Mouse (Mus musculus) cerebellum, adult 8-10 months (tissue): ENCODE data around the gene Tmem132d.

ENCODE experiments used
- DNase-seq: peaks from one replicate; pipeline ENCODE4 v3.0.0; 2022

Tmem132d gene

DNA sequence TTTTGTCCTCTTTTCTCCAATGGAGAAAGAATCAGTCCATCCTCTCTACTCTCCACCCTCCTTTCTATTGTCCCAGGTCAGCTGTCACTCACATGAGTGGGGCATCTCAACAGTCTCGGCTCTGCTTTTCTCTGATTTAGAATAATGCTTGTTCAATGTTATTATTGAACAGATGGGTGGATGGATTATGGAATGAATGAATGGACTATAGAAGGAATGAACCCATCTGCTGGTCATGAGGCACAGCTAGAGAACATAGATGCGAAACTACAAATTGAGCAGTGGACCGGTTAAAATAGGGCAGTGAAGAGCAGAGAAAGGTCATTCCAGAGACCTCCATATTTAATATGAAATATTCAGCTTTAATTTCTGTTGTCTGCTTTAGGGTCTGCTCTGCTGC, 514.5 kb downstream of the Tmem132d start:
- no peak for DNase-seq

- no peak for DNase-seq
These were observed 518.7 kb downstream of the Tmem132d start for GRCm38 (mm10) chr5:127914157-127914556.

DNA sequence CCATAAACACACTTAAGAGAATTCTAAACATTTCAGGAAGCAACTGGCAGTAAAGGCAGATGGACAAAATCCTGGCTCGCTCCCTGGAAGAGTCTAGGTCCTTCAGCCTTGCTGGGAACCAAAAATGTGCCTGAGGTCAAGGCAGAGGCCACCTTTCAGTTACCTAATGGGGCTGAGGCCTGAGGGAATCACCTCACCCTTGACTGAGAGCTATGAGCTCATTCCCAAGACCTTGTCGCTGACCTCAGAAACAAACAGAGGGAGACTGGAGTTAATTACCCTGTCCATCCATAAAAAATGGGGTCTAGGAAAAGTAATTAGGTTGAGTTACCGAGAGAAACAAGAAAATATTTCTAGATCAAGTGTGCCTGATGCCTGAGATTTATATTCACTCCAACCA, 521.3 kb downstream of the Tmem132d start:
- no peak for DNase-seq

DNA sequence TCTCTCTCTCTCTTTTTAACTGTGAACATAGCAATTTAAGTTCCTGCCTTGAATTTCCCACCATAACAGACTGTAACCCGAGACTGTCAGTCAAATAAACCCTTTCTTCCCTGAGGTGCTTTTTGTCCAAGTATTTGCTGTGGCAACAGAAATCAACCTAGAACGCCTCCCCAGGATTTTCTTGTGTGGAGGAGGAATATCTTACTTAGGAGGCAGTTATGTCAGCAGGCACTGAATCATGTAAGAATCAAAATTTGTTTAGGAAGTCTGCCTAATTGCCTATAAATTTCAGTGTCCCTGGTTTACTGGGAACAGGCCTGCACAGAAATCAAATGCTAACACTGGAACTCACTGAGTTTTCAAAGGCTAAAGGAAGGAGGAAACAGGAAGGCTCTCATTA, 522.5 kb downstream of the Tmem132d start:
- no peak for DNase-seq

GRCm38 (mm10) chr5:127895176-127895575, 537.7 kb downstream of the Tmem132d start:
- DNase-seq = no peak

DNA sequence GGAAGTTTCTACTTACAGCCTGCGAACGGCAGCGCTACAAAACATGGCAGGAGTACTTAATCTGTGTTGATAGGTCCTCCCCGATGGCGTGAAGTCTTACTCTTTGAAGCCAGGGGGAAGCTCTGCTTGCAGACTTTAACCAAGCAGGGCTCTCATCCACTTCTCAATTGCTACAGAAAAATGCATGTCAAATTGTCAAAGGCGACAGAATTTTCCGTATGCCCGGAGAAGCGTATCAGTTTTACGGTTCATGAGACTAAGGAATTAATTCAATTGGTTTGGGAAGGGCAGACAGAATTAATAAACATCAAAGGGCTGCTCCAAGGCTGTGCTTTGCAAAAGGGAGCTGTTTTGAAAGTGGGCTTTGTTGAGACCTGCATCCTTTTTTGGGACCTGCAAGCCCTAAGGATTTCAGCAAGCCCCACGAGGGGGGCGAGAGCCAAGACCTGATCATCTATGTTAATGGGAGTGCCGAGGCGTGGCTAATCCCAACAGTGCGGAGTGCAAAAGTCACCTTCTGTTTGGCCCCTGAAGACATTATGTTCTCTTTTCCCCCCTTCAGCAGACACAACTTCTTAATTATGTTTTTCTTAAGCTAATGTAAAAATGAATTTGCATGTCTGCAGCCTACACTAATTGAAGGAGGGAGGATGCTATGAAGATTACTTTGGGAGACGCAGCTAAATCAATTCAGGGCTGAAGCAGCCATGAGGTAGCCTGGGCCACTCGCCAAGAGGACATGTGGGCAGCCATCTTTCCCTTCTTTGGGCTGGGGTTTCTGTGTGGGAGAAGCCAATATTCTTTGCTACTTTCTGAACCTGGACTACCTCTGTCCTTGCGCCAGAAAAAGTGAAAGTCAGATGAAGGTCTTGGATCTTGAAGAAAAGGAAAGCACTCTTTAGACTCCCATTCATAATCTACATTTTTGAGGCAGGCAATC, 547.0 kb downstream of the Tmem132d start:
- DNase-seq = no peak

- DNase-seq = no peak
These were observed 549.9 kb downstream of the Tmem132d start for GRCm38 (mm10) chr5:127883021-127883420.

DNA sequence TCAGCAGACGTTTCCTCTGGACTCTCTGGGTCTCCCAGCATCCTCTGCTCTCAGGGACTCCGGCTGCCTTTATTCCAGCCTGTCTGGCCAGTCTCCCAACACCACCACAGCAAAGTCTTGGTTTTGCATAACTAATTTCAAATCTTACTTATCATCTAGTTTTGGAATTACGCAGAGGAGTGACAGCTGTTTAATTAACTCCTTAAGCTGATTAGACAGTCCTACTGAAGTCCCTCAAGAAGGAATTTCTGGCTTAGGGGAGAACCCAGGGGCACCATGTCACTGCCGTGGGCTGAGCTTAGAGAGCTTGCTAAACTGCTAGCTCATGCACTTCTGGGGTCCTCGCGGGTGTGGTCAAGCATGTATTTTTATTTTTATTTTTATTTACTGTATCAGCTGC, 558.4 kb downstream of the Tmem132d start:
- no peak for DNase-seq

GRCm38 (mm10) chr5:127865157-127865556, 567.7 kb downstream of the Tmem132d start:
- no peak for DNase-seq

GRCm38 (mm10) chr5:127859719-127860118, 573.2 kb downstream of the Tmem132d start:
- DNase-seq = no peak

GRCm38 (mm10) chr5:127852305-127852704, 580.6 kb downstream of the Tmem132d start:
- DNase-seq = no peak

DNA sequence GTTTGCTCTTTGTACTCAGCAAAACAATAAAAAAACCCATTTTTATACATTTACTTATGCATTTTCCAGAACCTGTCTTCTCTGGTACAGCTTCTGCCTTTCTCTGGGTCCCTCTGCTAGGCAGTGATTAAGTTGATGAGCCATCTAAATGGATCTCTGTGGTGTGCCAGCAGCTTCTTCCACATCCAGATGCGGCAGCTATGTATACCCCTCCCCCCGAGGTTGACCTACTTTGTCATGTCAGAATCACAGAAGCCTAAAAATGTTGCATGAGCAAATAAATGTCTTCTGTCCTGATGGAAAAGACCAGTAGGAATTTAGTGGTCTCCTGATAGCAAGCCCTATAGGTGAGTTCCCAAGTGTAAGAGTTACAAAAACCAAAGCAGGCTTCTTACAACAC, 601.1 kb downstream of the Tmem132d start:
- DNase-seq = no peak

GRCm38 (mm10) chr5:127830831-127831230, 602.0 kb downstream of the Tmem132d start:
- DNase-seq = no peak

- DNase-seq = no peak
These were observed 604.1 kb downstream of the Tmem132d start for GRCm38 (mm10) chr5:127828756-127829155.

GRCm38 (mm10) chr5:127821960-127822359, 610.9 kb downstream of the Tmem132d start:
- no peak for DNase-seq

- DNase-seq = no peak
These were observed 617.6 kb downstream of the Tmem132d start for GRCm38 (mm10) chr5:127815292-127815691.

GRCm38 (mm10) chr5:127807419-127807818, 625.5 kb downstream of the Tmem132d start:
- DNase-seq = no peak

- DNase-seq = no peak
These were observed 626.0 kb downstream of the Tmem132d start for GRCm38 (mm10) chr5:127806850-127807249.

- DNase-seq = no peak
These were observed 632.0 kb downstream of the Tmem132d start for GRCm38 (mm10) chr5:127800907-127801306.

- DNase-seq = no peak
These were observed 651.7 kb downstream of the Tmem132d start for GRCm38 (mm10) chr5:127781221-127781620.

DNA sequence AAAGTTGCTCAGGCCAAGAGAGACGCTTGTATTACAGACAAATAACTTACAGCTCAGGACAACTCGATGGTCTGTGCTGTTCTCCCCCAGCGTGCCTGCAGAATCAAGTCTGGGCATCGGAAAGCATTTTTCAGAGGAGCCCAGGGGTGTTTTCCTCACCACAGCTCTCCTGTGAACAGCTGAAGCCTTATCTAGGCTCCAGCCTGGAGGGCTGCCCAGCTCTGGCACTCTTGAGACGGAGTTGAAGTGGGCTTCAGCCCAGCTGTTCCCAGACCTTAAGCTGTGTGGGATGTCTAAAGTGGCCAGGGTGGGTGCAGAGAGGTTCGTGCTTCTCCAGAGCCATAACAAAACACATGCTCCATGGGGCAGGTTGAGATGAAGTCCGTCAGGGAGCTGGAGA, 657.1 kb downstream of the Tmem132d start:
- no peak for DNase-seq

GRCm38 (mm10) chr5:127758576-127758975, 674.3 kb downstream of the Tmem132d start:
- no peak for DNase-seq

DNA sequence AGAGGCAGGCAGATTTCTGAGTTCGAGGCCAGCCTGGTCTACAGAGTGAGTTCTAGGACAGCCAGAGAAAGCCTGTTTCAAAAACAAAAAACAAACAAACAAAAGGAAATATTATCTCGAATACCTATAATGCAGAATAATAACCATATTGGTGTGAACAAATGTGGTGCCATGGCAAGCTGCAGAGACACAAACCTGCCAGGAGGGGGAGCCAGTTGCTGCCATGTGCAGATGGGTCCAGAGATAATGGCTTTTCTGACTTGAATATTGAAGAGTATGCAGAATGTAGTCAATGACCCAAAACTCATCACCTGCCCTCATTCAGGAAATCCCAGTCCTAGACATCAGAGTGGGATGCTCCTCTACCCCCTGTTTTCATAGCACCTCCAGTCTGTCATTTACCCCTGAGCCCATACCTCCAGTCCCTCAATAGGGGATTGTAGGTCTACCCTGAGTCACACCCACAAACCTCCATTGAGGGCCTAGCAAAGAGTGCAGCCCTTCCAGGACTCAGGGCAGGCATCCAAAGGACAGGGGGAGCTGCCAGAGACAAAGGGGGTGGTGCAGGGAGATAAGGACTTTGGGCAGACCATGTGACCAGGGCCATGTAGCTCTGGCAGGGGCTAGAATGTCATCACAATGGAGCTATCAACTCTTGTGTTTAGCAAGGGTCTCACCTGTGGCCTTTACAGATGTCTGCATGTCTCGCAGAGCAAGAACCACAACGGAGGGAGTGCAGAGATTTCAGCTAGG, 676.0 kb downstream of the Tmem132d start:
- no peak for DNase-seq

GRCm38 (mm10) chr5:127756011-127756410, 676.9 kb downstream of the Tmem132d start:
- DNase-seq = no peak
